Mouse (Mus musculus): ENCODE measurements around the gene Pidd1. TPM values are rescaled to one million over a fixed set of nuclear protein-coding genes. Genes with fewer than 3 reads are reported as not detected.

Gene Pidd1
- total and polyA plus RNA-seq, 3 experiments = 5.8 to 24.9 (median 7.8) TPM

DNA sequence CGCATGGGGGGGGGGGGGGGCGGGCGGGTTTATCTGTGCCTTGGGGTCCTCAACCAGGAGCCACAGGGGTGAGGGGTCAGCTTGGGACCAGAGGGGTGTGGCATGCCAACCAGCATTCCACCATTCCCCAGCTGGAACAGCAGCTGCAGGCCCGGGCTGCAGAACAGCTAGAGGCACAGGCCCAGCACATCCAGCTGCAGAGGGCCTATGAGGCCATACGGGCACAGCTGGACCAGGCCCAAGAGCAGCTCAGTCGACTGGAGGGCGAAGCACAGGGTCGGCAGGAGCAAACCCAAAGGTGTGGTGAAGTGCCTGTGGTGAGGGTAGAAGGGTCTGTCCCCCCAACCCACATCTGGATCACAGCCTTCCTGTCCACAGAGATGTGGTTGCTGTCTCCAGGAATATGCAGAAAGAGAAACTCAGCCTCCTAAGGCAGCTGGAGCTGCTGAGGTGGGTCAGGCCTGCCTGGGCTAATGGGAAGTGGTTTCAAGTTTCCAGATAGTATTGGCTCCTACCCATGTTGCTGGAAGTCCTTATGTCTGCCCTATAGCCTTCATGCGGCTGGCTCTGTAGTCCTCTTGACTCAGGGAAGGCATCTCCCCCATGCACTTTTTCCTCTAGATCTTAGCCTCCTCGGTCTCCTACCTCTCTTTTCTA, 21.7 kb upstream of the Pidd1 start:
- H3K9ac ChIP-seq (ENCODE audit: insufficient read depth, low read depth) = no peak overlapping the region
- no peaks in the 10 kb centered on the region for H3K9me3 ChIP-seq (replicated peaks; ENCODE audit: low read length)
- in situ Hi-C loops (cut with MboI; ENCODE audit: low pct_ligation_motif_present, low pct_unique_long_range_greater_than_20kb, low sequenced_read_pairs) = no loop called here
- no peak overlapping the region for H3K4me2 ChIP-seq (ENCODE audit: insufficient read depth, low read depth, poor library complexity, severe bottlenecking)
- no peak overlapping the region for H3K4me3 ChIP-seq (replicated peaks in 1 of 3; ENCODE audit: low read depth in 2 of 3, low read length in 2 of 3, poor library complexity in 1 of 3)
- TF ChIP-seq ELF1 (IDR thresholded peaks at IDR 0.05; ENCODE audit: low read depth, low read length) = no peak
- TF ChIP-seq SIN3A (IDR thresholded peaks at IDR 0.05; ENCODE audit: low read length) = no peak
- TF ChIP-seq TBP (conservative IDR thresholded peaks at IDR 0.05; ENCODE audit: low read depth, low read length) = no peak
- no peak for TF ChIP-seq CHD2 (IDR thresholded peaks at IDR 0.05; ENCODE audit: low read length)
- TF ChIP-seq UBTF (IDR thresholded peaks at IDR 0.05; ENCODE audit: low read depth, low read length) = no peak
- no peak for TF ChIP-seq RCOR1 (conservative IDR thresholded peaks at IDR 0.05; ENCODE audit: low read depth, low read length)
- TF ChIP-seq MEF2A (IDR thresholded peaks at IDR 0.05; ENCODE audit: borderline replicate concordance, low read depth, low read length) = no peak
- TF ChIP-seq GABPA (IDR thresholded peaks at IDR 0.05; ENCODE audit: insufficient replicate concordance, low read depth, low read length) = no peak
- TF ChIP-seq E2F4 (IDR thresholded peaks at IDR 0.05; ENCODE audit: insufficient replicate concordance, low read depth, low read length) = no peak
- no peak for TF ChIP-seq KAT2A (IDR thresholded peaks at IDR 0.05; ENCODE audit: insufficient replicate concordance, low read length)
- TF ChIP-seq POLR2A (IDR thresholded peaks at IDR 0.05; ENCODE audit: low read depth, low read length) = no peak
- TF ChIP-seq EP300 (IDR thresholded peaks at IDR 0.05; ENCODE audit: low read length) = no peak
- no peak for TF ChIP-seq MYC (IDR thresholded peaks at IDR 0.05; ENCODE audit: low read depth, low read length)
- TF ChIP-seq RAD21 (IDR thresholded peaks at IDR 0.05; ENCODE audit: low read depth, low read length) = no peak
- TF ChIP-seq POLR2AphosphoS2 (IDR thresholded peaks at IDR 0.05; ENCODE audit: low read depth, low read length) = no peak
- TF ChIP-seq ZMIZ1 (IDR thresholded peaks at IDR 0.05; ENCODE audit: low read depth, low read length) = no peak
- no peak for TF ChIP-seq NRF1 (IDR thresholded peaks at IDR 0.05; ENCODE audit: low read depth, low read length)
- H3K79me2 ChIP-seq (replicated peaks; ENCODE audit: control insufficient read depth, extremely low read depth, insufficient read depth, poor library complexity, severe bottlenecking) = no peaks in the 10 kb centered on the region
- peaks cover 9 to 22% of the 10 kb centered on the region in 2 experiments for H3K36me3 ChIP-seq (replicated peaks in 1 of 2; ENCODE audit: control insufficient read depth in 1 of 2, insufficient read depth in 1 of 2, low read length in 1 of 2)
- dilution Hi-C loops (cut with MboI; ENCODE audit: extremely low pct_ligation_motif_present, extremely low pct_unique_long_range_greater_than_20kb, low sequenced_read_pairs) = no loop called here
- no peak for DNase-seq (ENCODE audit: extremely low read depth)
- no peak overlapping the region for H3K27ac ChIP-seq (ENCODE audit: insufficient read depth, low read depth)
- peaks cover 24 to 51% of the 10 kb centered on the region in 2 experiments for H3K4me1 ChIP-seq (ENCODE audit: control insufficient read depth in 1 of 2, insufficient read depth in 2 of 2)
- no peaks in the 10 kb centered on the region for H3K27me3 ChIP-seq (replicated peaks)

DNA sequence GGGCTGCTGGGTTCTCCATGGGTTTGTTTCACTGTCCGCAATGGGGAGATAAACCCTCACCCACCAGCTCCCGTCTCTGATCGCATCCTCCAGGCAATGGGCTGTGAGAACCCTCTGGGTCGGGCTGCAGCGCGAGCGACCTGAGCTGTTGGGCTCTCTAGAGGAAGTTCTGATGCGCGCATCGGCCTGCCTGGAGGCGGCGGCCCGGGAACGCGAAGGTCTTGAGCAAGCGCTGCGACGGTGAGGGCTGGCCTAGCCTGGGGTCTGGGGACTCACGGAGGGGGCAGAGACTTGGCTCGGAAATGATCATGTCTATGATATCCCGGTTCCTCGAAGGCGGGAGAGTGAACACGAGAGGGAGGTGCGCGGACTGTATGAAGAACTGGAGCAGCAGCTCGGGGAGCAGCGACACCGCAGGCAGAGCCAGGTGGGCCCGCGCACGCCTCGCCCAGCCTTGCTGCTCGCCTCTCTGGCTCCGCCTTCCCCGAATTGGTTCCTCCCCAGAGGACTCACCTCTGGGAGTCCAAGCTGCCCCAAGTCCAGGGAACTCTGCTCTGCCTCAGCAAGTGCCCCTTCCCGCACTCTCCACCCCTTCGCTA, 20.9 kb upstream of the Pidd1 start:
- TF ChIP-seq MAZ (IDR thresholded peaks at IDR 0.05; ENCODE audit: low read depth, low read length) = no peak
- TF ChIP-seq ZKSCAN1 (IDR thresholded peaks at IDR 0.05; ENCODE audit: borderline replicate concordance, low read depth, low read length) = no peak
- TF ChIP-seq MYC (IDR thresholded peaks at IDR 0.05; ENCODE audit: low read depth, low read length) = no peak
- no peak for TF ChIP-seq NELFE (IDR thresholded peaks at IDR 0.05; ENCODE audit: low read depth, low read length)
- no peak for TF ChIP-seq JUND (conservative IDR thresholded peaks at IDR 0.05; ENCODE audit: low read depth, low read length)
- no peak for TF ChIP-seq IRF4 (IDR thresholded peaks at IDR 0.05; ENCODE audit: low read depth, low read length)
- no peak for TF ChIP-seq RAD21 (IDR thresholded peaks at IDR 0.05; ENCODE audit: low read depth, low read length)
- no peak for TF ChIP-seq ZNF384 (IDR thresholded peaks at IDR 0.05; ENCODE audit: low read depth, low read length)
- TF ChIP-seq ZC3H11A (IDR thresholded peaks at IDR 0.05; ENCODE audit: low read depth, low read length) = no peak
- no peak for TF ChIP-seq POLR2AphosphoS2 (IDR thresholded peaks at IDR 0.05; ENCODE audit: low read depth, low read length)
- TF ChIP-seq RCOR1 (conservative IDR thresholded peaks at IDR 0.05; ENCODE audit: low read depth, low read length) = no peak
- TF ChIP-seq NRF1 (IDR thresholded peaks at IDR 0.05; ENCODE audit: low read depth, low read length) = no peak
- TF ChIP-seq UBTF (IDR thresholded peaks at IDR 0.05; ENCODE audit: low read depth, low read length) = no peak
- TF ChIP-seq E2F4 (IDR thresholded peaks at IDR 0.05; ENCODE audit: insufficient replicate concordance, low read depth, low read length) = no peak
- TF ChIP-seq BHLHE40 (IDR thresholded peaks at IDR 0.05; ENCODE audit: low read depth, low read length) = no peak
- no peak for TF ChIP-seq USF2 (conservative IDR thresholded peaks at IDR 0.05; ENCODE audit: low read depth, low read length)
- H3K4me1 ChIP-seq (ENCODE audit: control insufficient read depth in 1 of 2, insufficient read depth in 2 of 2) = peaks cover 16 to 43% of the 10 kb centered on the region in 2 experiments
- no peak overlapping the region for H3K9ac ChIP-seq (ENCODE audit: insufficient read depth, low read depth)
- no peaks in the 10 kb centered on the region for H3K9me3 ChIP-seq (replicated peaks; ENCODE audit: low read length)
- in situ Hi-C loops (cut with MboI; ENCODE audit: low pct_ligation_motif_present, low pct_unique_long_range_greater_than_20kb, low sequenced_read_pairs) = no loop called here
- dilution Hi-C loops (cut with MboI; ENCODE audit: extremely low pct_ligation_motif_present, extremely low pct_unique_long_range_greater_than_20kb, low sequenced_read_pairs) = no loop called here
- no peak overlapping the region for H3K4me3 ChIP-seq (replicated peaks in 1 of 3; ENCODE audit: low read depth in 2 of 3, low read length in 2 of 3, poor library complexity in 1 of 3)
- peaks cover 3 to 22% of the 10 kb centered on the region in 2 experiments for H3K36me3 ChIP-seq (replicated peaks in 1 of 2; ENCODE audit: control insufficient read depth in 1 of 2, insufficient read depth in 1 of 2, low read length in 1 of 2)
- no peaks in the 10 kb centered on the region for H3K27me3 ChIP-seq (replicated peaks)
- no peak for DNase-seq (ENCODE audit: extremely low read depth)
- H3K27ac ChIP-seq (ENCODE audit: insufficient read depth, low read depth) = no peak overlapping the region
- H3K79me2 ChIP-seq (replicated peaks; ENCODE audit: control insufficient read depth, extremely low read depth, insufficient read depth, poor library complexity, severe bottlenecking) = no peaks in the 10 kb centered on the region
- no peak overlapping the region for H3K4me2 ChIP-seq (ENCODE audit: insufficient read depth, low read depth, poor library complexity, severe bottlenecking)

Data from CH12.LX (cell line).